Mouse (Mus musculus) G1E (cell line): ENCODE measurements around the gene Zbtb12.

Source experiments
- CTCF ChIP-seq: IDR thresholded peaks from 2 replicates; pipeline ENCODE4 v1.5.1; 2012; ENCODE audit warnings: low read depth, low read length, inconsistent platforms, mixed read lengths
- GATA1 ChIP-seq: IDR thresholded peaks from 2 replicates; pipeline ENCODE4 v1.6.1; 2012; ENCODE audit warnings: borderline replicate concordance, low read length, inconsistent platforms, mixed read lengths
- POLR2AphosphoS5 ChIP-seq: IDR thresholded peaks from 2 replicates; pipeline ENCODE4 v1.6.1; 2012; ENCODE audit warnings: low read depth, low read length, inconsistent platforms; ENCODE audit not compliant: insufficient replicate concordance
- TAL1 ChIP-seq: conservative IDR thresholded peaks from 2 replicates; pipeline ENCODE4 v1.6.1; 2012; ENCODE audit warnings: low read depth, low read length, inconsistent platforms, mixed read lengths

DNA sequence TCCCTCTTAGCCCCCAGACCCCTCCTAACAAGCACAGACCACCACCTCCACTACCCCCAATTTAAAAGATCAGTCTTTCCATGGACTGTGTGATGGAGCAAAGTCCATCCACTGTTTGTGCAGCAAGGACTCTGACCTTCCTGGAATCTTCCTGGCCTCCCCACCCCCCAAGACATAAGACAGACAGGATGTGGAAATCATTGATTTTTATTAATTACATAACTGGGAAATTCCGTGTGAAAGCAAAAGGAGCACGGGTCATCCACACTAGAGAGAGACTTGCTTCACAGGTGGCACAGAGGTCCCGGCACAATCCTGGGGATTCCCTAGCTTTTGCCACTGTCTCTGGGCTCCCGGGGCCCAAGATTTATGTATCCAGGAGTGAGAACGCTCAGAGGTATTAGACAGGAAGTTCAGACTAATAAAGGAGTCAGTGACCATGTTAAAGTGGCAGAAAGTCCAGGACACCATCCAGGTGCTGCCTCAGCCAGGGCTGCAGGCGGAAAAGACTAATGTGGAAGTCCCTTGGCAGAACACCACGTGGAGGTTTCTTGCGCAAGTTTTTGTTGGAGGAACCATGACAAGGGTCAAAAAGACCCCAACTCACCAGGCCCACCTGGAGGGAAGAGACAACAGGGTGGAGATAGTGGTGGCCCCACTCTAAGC, 16.7 kb upstream of the Zbtb12 start, which contains the start of gene Cfb:
- TF ChIP-seq CTCF (no peak), GATA1 (no peak), TAL1 (no peak), POLR2AphosphoS5 (no peak)
